In the genomic region with DNA sequence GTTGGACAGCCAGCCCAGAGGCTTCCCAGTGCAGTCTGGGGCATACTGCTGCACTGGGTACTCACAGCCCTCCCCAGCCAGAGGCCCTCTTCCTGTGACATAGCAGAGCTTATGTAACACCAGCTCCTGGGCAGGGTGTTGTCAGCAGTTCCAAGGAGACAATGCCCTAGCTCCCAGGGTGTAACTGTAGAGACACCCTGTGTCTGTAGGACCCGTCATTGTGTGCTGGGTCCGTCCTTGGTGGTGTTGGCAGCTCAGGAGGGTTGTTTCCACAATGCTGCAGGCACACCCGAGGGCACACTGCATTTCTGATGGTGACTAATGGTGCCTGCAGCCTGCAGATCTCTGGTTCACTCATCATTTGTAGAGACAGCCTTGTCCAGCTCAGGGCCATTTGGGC, we compare ENCODE assay signal across 7 mouse cellular contexts. TPM values are rescaled to one million over a fixed set of nuclear protein-coding genes. Genes with fewer than 3 reads are reported as not detected.
DNase-seq lines count a peak whose midpoint lies in the region; ATAC-seq and TF ChIP-seq lines count a peak whose summit lies in the region.

No protein-coding gene starts in this region.

- H3K79me2 ChIP-seq in myocyte (ENCODE audit: control insufficient read depth, insufficient read depth), result no peaks in the 10 kb centered on the region

- no peak for TF ChIP-seq CTCF in left cerebral cortex, adult 2 months (IDR thresholded peaks at IDR 0.05)

- H3K4me3 ChIP-seq in left cerebral cortex, adult 2 months, result no peak overlapping the region
- H3K4me3 ChIP-seq in myocyte, result no peak overlapping the region

- no peak for TF ChIP-seq POLR2A in myocyte (IDR thresholded peaks at IDR 0.05; ENCODE audit: insufficient read length, low read depth)

- no peaks in the 10 kb centered on the region for H3K36me3 ChIP-seq in myocyte (ENCODE audit: control insufficient read depth, insufficient read depth)

- H3K27me3 ChIP-seq in myocyte (ENCODE audit: control insufficient read depth, insufficient read depth, insufficient read length), result no peaks in the 10 kb centered on the region

- peak; percentile 38 for ATAC-seq in inflammation-experienced regulatory T-cells, adult 6 months

- H3K4me2 ChIP-seq in myocyte (ENCODE audit: low read depth), result peak overlapping the region; percentile 25

- no peak for DNase-seq in left cerebral cortex, adult 2 months (ENCODE audit: extremely low spot score in 1 of 2, low spot score in 2 of 2)
- no peak for DNase-seq in left cerebral cortex, postnatal 25 days (ENCODE audit: low spot score in 2 of 2)
- peak; percentile 77 to 78 for DNase-seq in adrenal gland, postnatal 36 days
- no peak for DNase-seq in spleen, adult 12 weeks (ENCODE audit: low spot score)
- no peak for DNase-seq in left cerebral cortex, postnatal 36 days (ENCODE audit: low spot score in 2 of 2)

- no peak overlapping the region for H3ac ChIP-seq in myocyte (ENCODE audit: control insufficient read depth, insufficient read length)

- H3K27ac ChIP-seq in left cerebral cortex, adult 2 months, result peak overlapping the region; percentile 63

- intact Hi-C loops in left cerebral cortex, adult 2 months (cut with DNase I), result loop anchor here (2.0 to 5.0 kb wide), 3 partner anchors 430 to 706 kb away; no protein-coding TSS in a partner anchor
- intact Hi-C loops in left cerebral cortex, postnatal 25 days (cut with DNase I), result loop anchor here (2.0 to 5.0 kb wide), 4 partner anchors 435 to 730 kb away; partner anchors contain the start of gene Plxna1
- intact Hi-C loops in left cerebral cortex, postnatal 36 days (cut with DNase I), result loop anchor here (2.0 to 5.0 kb wide), 3 partner anchors 435 to 704 kb away; partner anchors contain the start of gene Plxna1

TF ChIP-seq in myocyte, 11 proteins besides CTCF, POLR2A, EP300 and RAD21:
- TF ChIP-seq CEBPB (IDR thresholded peaks at IDR 0.05; ENCODE audit: insufficient read depth, poor library complexity, severe bottlenecking), result no peak
- no peak for TF ChIP-seq MYOD1 (IDR thresholded peaks at IDR 0.05; ENCODE audit: control insufficient read depth in 1 of 3, insufficient read length in 2 of 3, low read depth in 2 of 3)
- TF ChIP-seq MYOG (IDR thresholded peaks at IDR 0.05; ENCODE audit: control insufficient read depth in 1 of 3, insufficient read depth in 1 of 3, insufficient read length in 2 of 3, low read depth in 2 of 3), result no peak
- TF ChIP-seq TCF3 (IDR thresholded peaks at IDR 0.05; ENCODE audit: insufficient read length, low read depth), result no peak
- no peak for TF ChIP-seq E2F4 (IDR thresholded peaks at IDR 0.05; ENCODE audit: insufficient read depth)
- no peak for TF ChIP-seq REST (IDR thresholded peaks at IDR 0.05; ENCODE audit: insufficient read depth, insufficient read length)
- TF ChIP-seq SRF (IDR thresholded peaks at IDR 0.05; ENCODE audit: control insufficient read depth, insufficient read length, low read depth), result no peak
- TF ChIP-seq MAX (IDR thresholded peaks at IDR 0.05; ENCODE audit: low read depth), result no peak
- TF ChIP-seq USF1 (IDR thresholded peaks at IDR 0.05; ENCODE audit: low read depth), result no peak
- TF ChIP-seq POLR2AphosphoS2 (IDR thresholded peaks at IDR 0.05; ENCODE audit: insufficient read length, low read depth), result no peak
- TF ChIP-seq TCF12 (IDR thresholded peaks at IDR 0.05; ENCODE audit: insufficient read depth, poor library complexity, severe bottlenecking), result no peak

RNA-seq across cellular contexts. Expression of gene Tpra1, which starts 24.8 kb away (rescaled TPM):
- 10 to 100 TPM; 50.8 to 53.6 TPM for total RNA-seq in left cerebral cortex, adult 2 months (2021)
- 10 to 100 TPM; 39.2 to 46.8 TPM for total RNA-seq in left cerebral cortex, postnatal 25 days (2021)
- 100 to 1,000 TPM; 104 TPM for total RNA-seq in adrenal gland, postnatal 36 days (2021)
- 10 to 100 TPM; 46.5 to 64.8 (median 52.8) TPM for polyA plus RNA-seq in inflammation-experienced regulatory T-cells, adult 6 months (2017; shearing (Covaris generic))
- 27.3 TPM for polyA plus RNA-seq in myocyte (2012; fragmentation: generic; extraction: Trizol)
- 10 to 100 TPM; 38.7 to 49.6 TPM for total RNA-seq in left cerebral cortex, postnatal 36 days (2021)

RNA-seq across cellular contexts. Expression of gene Mcm2, which starts 28.3 kb away (rescaled TPM):
- total RNA-seq in left cerebral cortex, adult 2 months (2021), result 1 to 10 TPM; 2.1 to 4.5 TPM
- total RNA-seq in left cerebral cortex, postnatal 25 days (2021), result 1 to 10 TPM; 3.2 to 4.9 TPM
- 10 to 100 TPM; 28.9 to 40.1 TPM for total RNA-seq in adrenal gland, postnatal 36 days (2021)
- 10 to 100 TPM; 18.8 to 61.4 (median 19.9) TPM for polyA plus RNA-seq in inflammation-experienced regulatory T-cells, adult 6 months (2017; shearing (Covaris generic))
- polyA plus RNA-seq in myocyte (2012; fragmentation: generic; extraction: Trizol), result 42.1 TPM
- 1 to 10 TPM; 3.8 to 4.2 TPM for total RNA-seq in left cerebral cortex, postnatal 36 days (2021)

RNA-seq across cellular contexts. Expression of gene Podxl2, which starts 52.0 kb away (rescaled TPM):
- total RNA-seq in left cerebral cortex, adult 2 months (2021), result 100 to 1,000 TPM; 196 to 201 TPM
- total RNA-seq in left cerebral cortex, postnatal 25 days (2021), result 100 to 1,000 TPM; 173 to 180 TPM
- total RNA-seq in adrenal gland, postnatal 36 days (2021), result 10 to 100 TPM; 34.6 to 61.1 TPM
- not detected for polyA plus RNA-seq in inflammation-experienced regulatory T-cells, adult 6 months (2017; shearing (Covaris generic))
- 3.4 TPM for polyA plus RNA-seq in myocyte (2012; fragmentation: generic; extraction: Trizol)
- 100 to 1,000 TPM; 181 to 221 TPM for total RNA-seq in left cerebral cortex, postnatal 36 days (2021)

Comparison
In these comparisons a context has a peak if more than half of its experiments do, and no peak if none do; other contexts are left out.
1. DNase-seq: peak in adrenal gland, postnatal 36 days (2 of 2); none in left cerebral cortex, adult 2 months (0 of 2), left cerebral cortex, postnatal 25 days (0 of 2), spleen, adult 12 weeks (single experiment) and left cerebral cortex, postnatal 36 days (0 of 2).
2. RNA of gene Mcm2, which starts 28.3 kb away (total RNA-seq): 28.9 to 40.1 TPM in adrenal gland, postnatal 36 days; 3.2 to 4.9 TPM in left cerebral cortex, postnatal 25 days, 2.1 to 4.5 TPM in left cerebral cortex, adult 2 months and 3.8 to 4.2 TPM in left cerebral cortex, postnatal 36 days; every median in the first group is over 4 times any median in the second.